Mouse (Mus musculus): ENCODE data around the gene Olfr348.

Olfr348 gene

DNA sequence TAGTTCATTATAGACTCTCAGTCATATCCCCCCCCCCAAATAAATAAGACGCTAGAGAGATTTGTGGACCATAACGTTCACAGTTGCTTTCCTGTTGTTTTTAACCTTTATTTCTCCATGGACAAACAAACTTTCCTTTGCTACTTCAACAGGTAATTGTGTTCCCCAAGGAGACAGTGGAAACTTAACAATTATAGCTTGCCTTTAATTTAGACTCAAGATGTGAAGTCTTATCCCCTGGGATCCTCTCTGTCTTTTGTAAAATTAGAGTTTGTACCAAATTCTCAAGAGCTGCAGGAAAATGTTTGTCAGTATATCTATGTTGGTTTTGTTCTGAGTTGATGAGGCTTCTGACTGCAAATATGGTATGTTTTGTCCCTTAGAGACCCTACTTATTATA is at the start of gene Olfr348:
Gene Olfr348 (plus strand): TSS at position 301 of the 400 bp plus-strand sequence.
- no peak for DNase-seq

DNA sequence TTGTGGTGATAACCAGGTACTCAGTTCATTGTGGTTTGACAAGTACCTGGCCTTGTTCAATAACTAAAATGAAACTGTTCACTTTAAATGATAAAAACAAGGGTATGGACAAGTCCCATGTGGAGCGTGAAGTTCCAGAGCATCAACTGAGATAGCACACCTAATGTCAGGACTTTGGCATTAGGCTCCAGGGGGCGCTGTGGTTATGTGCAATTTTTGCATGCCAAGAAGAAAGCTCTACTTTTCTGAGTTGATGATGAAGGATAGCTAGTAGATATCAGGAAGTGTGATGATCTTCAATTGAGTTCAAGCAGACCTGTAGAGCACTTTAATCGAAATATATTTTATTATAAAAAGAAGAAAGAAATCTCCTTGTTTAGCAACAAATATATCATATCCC is 47.9 kb upstream of the Olfr348 start:
- no peak for DNase-seq

DNA sequence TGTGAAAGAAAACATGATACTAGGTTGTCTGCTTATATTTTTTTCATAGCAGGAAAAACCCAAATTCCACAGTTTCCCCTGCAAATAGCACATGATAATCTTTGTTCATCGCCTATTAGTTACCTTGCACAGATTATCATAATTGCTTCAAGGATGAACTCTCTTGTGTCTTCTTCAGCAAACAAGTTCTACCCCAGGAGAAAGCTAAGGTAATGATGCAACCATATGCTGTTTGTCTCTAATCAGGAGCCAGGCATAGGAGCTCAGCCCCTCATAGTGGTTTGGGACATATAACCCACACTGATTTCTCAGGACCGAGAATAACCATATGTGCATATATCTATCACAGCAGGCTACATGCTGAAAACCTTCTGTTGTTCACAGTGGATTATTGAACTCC is 6.2 kb downstream of the Olfr348 start, which contains the start of gene Olfr50:
Gene Olfr50 (plus strand): TSS at position 301 of the 400 bp plus-strand sequence.
- DNase-seq, result no peak

DNA sequence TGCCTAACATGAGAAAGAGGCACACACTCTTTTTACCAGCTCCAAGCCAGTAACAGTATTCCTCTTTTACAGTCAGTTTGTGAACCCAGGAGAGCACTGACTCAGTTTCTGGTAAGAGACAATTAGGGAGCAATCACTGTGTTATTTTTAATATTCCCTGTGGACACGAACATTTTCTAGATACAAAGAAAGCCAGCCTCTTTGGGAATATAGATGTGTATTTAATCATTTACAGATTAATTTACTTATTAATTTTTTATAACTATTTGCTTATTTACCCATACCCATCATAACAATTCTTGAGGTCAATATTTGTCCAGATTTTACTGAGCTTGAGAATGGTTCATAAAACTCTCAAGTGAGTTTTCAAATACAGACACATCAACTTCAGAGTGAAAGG is 32.9 kb downstream of the Olfr348 start, which contains the start of gene Olfr3:
Gene Olfr3 (minus strand): TSS at position 101 of the 400 bp plus-strand sequence.
- no peak for DNase-seq

Measured in kidney, adult 11 months (tissue).